Mouse (Mus musculus) small intestine, adult 2 months (tissue): ENCODE results near the gene Plekhm3.

ENCODE experiments used
- CTCF ChIP-seq: fragments of 200-500 bp; IDR thresholded peaks from 2 replicates; pipeline ENCODE4 v1.5.1; 2012; ENCODE audit warnings: low read depth, mild to moderate bottlenecking, control low read depth, inconsistent platforms, low read length, moderate library complexity, mixed read lengths; ENCODE audit not compliant: insufficient replicate concordance, insufficient read length; ENCODE audit errors: extremely low read depth
- POLR2A ChIP-seq: fragments of 200-500 bp; IDR thresholded peaks from 2 replicates; pipeline ENCODE4 v1.6.1; 2012; ENCODE audit warnings: low read depth, mild to moderate bottlenecking, control low read depth, inconsistent platforms, low read length, moderate library complexity

GRCm38 (mm10) chr1:64924283-64924682, 32.3 kb downstream of the Plekhm3 start:
- TF ChIP-seq POLR2A (no peak), CTCF (no peak)
